Mouse (Mus musculus): ENCODE data around the gene AC109138.7. TPM values are rescaled to one million over a fixed set of nuclear protein-coding genes. Genes with fewer than 3 reads are reported as not detected.

The AC109138.7 gene
- polyA plus RNA-seq, 1 experiment: 0.90 TPM

GRCm38 (mm10) chr19:4228891-4229290 lies 14.7 kb downstream of the AC109138.7 start:
- peaks cover 6% of the 10 kb centered on the region for H3K36me3 ChIP-seq (ENCODE audit: control insufficient read depth, insufficient read depth)
- no peaks in the 10 kb centered on the region for H3K27me3 ChIP-seq (ENCODE audit: control insufficient read depth, insufficient read depth, insufficient read length)
- TF ChIP-seq USF1 (IDR thresholded peaks at IDR 0.05; ENCODE audit: low read depth) (no peak), MYOG (IDR thresholded peaks at IDR 0.05; ENCODE audit: control insufficient read depth, extremely low read depth, insufficient read length) (no peak), CTCF (IDR thresholded peaks at IDR 0.05; ENCODE audit: control insufficient read depth, insufficient read depth, insufficient read length) (no peak), MAX (IDR thresholded peaks at IDR 0.05) (no peak), FOSL1 (IDR thresholded peaks at IDR 0.05; ENCODE audit: insufficient read depth, low read length, poor library complexity, severe bottlenecking) (no peak), MYOD1 (IDR thresholded peaks at IDR 0.05; ENCODE audit: control insufficient read depth, insufficient read length, low read depth) (no peak), CEBPB (IDR thresholded peaks at IDR 0.05; ENCODE audit: low read depth) (no peak)
- peaks cover 12% of the 10 kb centered on the region for H3K79me2 ChIP-seq (ENCODE audit: control insufficient read depth, insufficient read depth)
- no peak overlapping the region for H3ac ChIP-seq (ENCODE audit: control insufficient read depth, insufficient read length, low read depth)
- H3K4me3 ChIP-seq (ENCODE audit: insufficient read depth, poor library complexity, severe bottlenecking): no peak overlapping the region
- no peaks in the 10 kb centered on the region for H3K79me3 ChIP-seq (ENCODE audit: low read depth)

- Histone ChIP-seq H3K4me3 (ENCODE audit: insufficient read depth, poor library complexity, severe bottlenecking) (no peak overlapping the region), H3K79me2 (ENCODE audit: control insufficient read depth, insufficient read depth) (peaks cover 12% of the 10 kb centered on the region), H3ac (ENCODE audit: control insufficient read depth, insufficient read length, low read depth) (peak overlapping the region; percentile 72), H3K27me3 (ENCODE audit: control insufficient read depth, insufficient read depth, insufficient read length) (no peaks in the 10 kb centered on the region), H3K79me3 (ENCODE audit: low read depth) (no peaks in the 10 kb centered on the region), H3K36me3 (ENCODE audit: control insufficient read depth, insufficient read depth) (no peaks in the 10 kb centered on the region)
- TF ChIP-seq MAX (IDR thresholded peaks at IDR 0.05) (no peak), MYOD1 (IDR thresholded peaks at IDR 0.05; ENCODE audit: control insufficient read depth, insufficient read length, low read depth) (no peak), CTCF (IDR thresholded peaks at IDR 0.05; ENCODE audit: control insufficient read depth, insufficient read depth, insufficient read length) (no peak)
Measured at GRCm38 (mm10) chr19:4229451-4230076, 15.4 kb downstream of the AC109138.7 start.

GRCm38 (mm10) chr19:4230415-4230814 lies 16.3 kb downstream of the AC109138.7 start:
- no peaks in the 10 kb centered on the region for H3K36me3 ChIP-seq (ENCODE audit: control insufficient read depth, insufficient read depth)
- no peaks in the 10 kb centered on the region for H3K27me3 ChIP-seq (ENCODE audit: control insufficient read depth, insufficient read depth, insufficient read length)
- no peak for TF ChIP-seq MAX (IDR thresholded peaks at IDR 0.05)
- TF ChIP-seq CTCF (IDR thresholded peaks at IDR 0.05; ENCODE audit: control insufficient read depth, insufficient read depth, insufficient read length): no peak
- peak; percentile 7 for TF ChIP-seq FOSL1 (IDR thresholded peaks at IDR 0.05; ENCODE audit: insufficient read depth, low read length, poor library complexity, severe bottlenecking)
- no peak for TF ChIP-seq MYOD1 (IDR thresholded peaks at IDR 0.05; ENCODE audit: control insufficient read depth, insufficient read length, low read depth)
- no peaks in the 10 kb centered on the region for H3K79me3 ChIP-seq (ENCODE audit: low read depth)
- H3K79me2 ChIP-seq (ENCODE audit: control insufficient read depth, insufficient read depth): peaks cover 12% of the 10 kb centered on the region
- H3K4me3 ChIP-seq (ENCODE audit: insufficient read depth, poor library complexity, severe bottlenecking): no peak overlapping the region
- H3ac ChIP-seq (ENCODE audit: control insufficient read depth, insufficient read length, low read depth): peak overlapping the region; percentile 72

- Histone ChIP-seq H3ac (ENCODE audit: control insufficient read depth, insufficient read length, low read depth) (peak within 1 kb of the TSS; percentile 62), H3K4me3 (ENCODE audit: insufficient read depth, poor library complexity, severe bottlenecking) (peak within 1 kb of the TSS; percentile 35), H3K36me3 (ENCODE audit: control insufficient read depth, insufficient read depth) (no peaks in the 10 kb centered on the region), H3K79me3 (ENCODE audit: low read depth) (no peaks in the 10 kb centered on the region), H3K79me2 (ENCODE audit: control insufficient read depth, insufficient read depth) (peaks cover 12% of the 10 kb centered on the region), H3K27me3 (ENCODE audit: control insufficient read depth, insufficient read depth, insufficient read length) (no peaks in the 10 kb centered on the region)
- no peak for TF ChIP-seq MAX (IDR thresholded peaks at IDR 0.05)
- no peak for TF ChIP-seq MYOD1 (IDR thresholded peaks at IDR 0.05; ENCODE audit: control insufficient read depth, insufficient read length, low read depth)
- no peak for TF ChIP-seq FOSL1 (IDR thresholded peaks at IDR 0.05; ENCODE audit: insufficient read depth, low read length, poor library complexity, severe bottlenecking)
- TF ChIP-seq CTCF (IDR thresholded peaks at IDR 0.05; ENCODE audit: control insufficient read depth, insufficient read depth, insufficient read length): no peak
- TF ChIP-seq MYOG (IDR thresholded peaks at IDR 0.05; ENCODE audit: control insufficient read depth, extremely low read depth, insufficient read length): no peak
- no peak for TF ChIP-seq USF1 (IDR thresholded peaks at IDR 0.05; ENCODE audit: low read depth)
- no peak for TF ChIP-seq CEBPB (IDR thresholded peaks at IDR 0.05; ENCODE audit: low read depth)
Measured at GRCm38 (mm10) chr19:4231253-4232185, 17.4 kb downstream of the AC109138.7 start, which contains the start of gene Pold4. Pold4 (plus strand) TSS chr19:4231899.

- no peaks in the 10 kb centered on the region for H3K36me3 ChIP-seq (ENCODE audit: control insufficient read depth, insufficient read depth)
- H3K79me2 ChIP-seq (ENCODE audit: control insufficient read depth, insufficient read depth): peaks cover 12% of the 10 kb centered on the region
- H3K4me3 ChIP-seq (ENCODE audit: insufficient read depth, poor library complexity, severe bottlenecking): peak overlapping the region; percentile 35
- H3K79me3 ChIP-seq (ENCODE audit: low read depth): no peaks in the 10 kb centered on the region
- TF ChIP-seq CTCF (IDR thresholded peaks at IDR 0.05; ENCODE audit: control insufficient read depth, insufficient read depth, insufficient read length) (no peak), MAX (IDR thresholded peaks at IDR 0.05) (no peak), CEBPB (IDR thresholded peaks at IDR 0.05; ENCODE audit: low read depth) (no peak), MYOG (IDR thresholded peaks at IDR 0.05; ENCODE audit: control insufficient read depth, extremely low read depth, insufficient read length) (no peak), FOSL1 (IDR thresholded peaks at IDR 0.05; ENCODE audit: insufficient read depth, low read length, poor library complexity, severe bottlenecking) (no peak), MYOD1 (IDR thresholded peaks at IDR 0.05; ENCODE audit: control insufficient read depth, insufficient read length, low read depth) (no peak), USF1 (IDR thresholded peaks at IDR 0.05; ENCODE audit: low read depth) (no peak)
- H3K27me3 ChIP-seq (ENCODE audit: control insufficient read depth, insufficient read depth, insufficient read length): no peaks in the 10 kb centered on the region
- H3ac ChIP-seq (ENCODE audit: control insufficient read depth, insufficient read length, low read depth): peak overlapping the region; percentile 62
Measured at GRCm38 (mm10) chr19:4232186-4232572, 18.0 kb downstream of the AC109138.7 start.
